Mouse (Mus musculus): ENCODE data around the gene Ypel1.
A peak's percentile ranks its signal among the peaks of the same experiment; 100 is the strongest.

The Ypel1 gene

GRCm38 (mm10) chr16:17086669-17087193, 17.2 kb downstream of the Ypel1 start:
- no peak for DNase-seq (ENCODE audit: low spot score)

GRCm38 (mm10) chr16:17088346-17088745, 18.9 kb downstream of the Ypel1 start:
- no peak for DNase-seq (ENCODE audit: low spot score)

- no peak for DNase-seq (ENCODE audit: low spot score)
These were observed 27.4 kb downstream of the Ypel1 start for GRCm38 (mm10) chr16:17096938-17097337.

DNA sequence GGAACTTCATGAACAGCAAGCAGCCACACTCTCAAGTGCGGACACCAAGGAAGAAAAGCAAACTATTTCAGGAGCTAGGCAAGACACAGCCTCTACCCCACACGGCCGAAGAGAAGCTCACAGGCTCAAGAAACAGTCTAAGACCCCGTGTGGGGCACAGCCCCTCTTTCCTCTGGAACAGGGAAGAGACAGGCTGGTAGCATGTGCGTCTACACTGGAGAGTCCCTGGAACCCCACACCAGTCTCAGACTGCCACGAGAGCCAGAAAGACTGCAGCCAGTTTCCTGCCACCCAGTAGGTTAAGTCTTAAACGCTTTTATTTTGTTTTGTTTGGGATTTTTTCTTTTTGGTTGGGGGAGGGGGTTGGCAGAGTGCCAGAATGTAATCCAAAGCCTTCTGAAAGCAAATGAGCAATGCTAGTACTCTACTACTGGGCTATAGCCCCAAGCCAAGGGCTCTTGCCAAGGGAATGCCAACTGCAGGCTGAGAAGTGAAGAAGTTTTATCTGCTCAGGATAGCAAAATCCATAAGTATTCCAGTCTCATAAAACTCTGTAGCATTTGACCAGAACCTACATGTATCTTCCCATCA, 33.2 kb downstream of the Ypel1 start:
- DNase-seq (ENCODE audit: low spot score): no peak

DNA sequence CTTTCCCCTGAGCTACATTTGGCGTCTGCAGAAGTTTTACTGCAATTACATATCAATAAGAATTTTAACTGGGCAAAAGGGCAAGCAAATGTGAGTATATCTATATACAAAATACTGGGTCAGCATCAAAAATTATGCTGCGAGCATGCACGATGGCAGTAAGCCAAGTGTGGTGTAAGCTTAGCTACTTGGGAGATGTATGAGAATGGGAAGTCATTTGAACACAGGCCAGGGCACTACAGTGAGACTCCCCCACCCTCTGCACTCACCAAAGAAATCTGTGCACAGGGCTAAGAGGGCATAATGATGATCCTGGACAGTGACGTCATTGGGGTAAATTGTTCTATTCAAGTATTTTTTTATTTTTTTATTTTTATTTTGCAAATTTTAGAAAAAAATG, 35.1 kb downstream of the Ypel1 start:
- DNase-seq (ENCODE audit: low spot score): no peak

DNA sequence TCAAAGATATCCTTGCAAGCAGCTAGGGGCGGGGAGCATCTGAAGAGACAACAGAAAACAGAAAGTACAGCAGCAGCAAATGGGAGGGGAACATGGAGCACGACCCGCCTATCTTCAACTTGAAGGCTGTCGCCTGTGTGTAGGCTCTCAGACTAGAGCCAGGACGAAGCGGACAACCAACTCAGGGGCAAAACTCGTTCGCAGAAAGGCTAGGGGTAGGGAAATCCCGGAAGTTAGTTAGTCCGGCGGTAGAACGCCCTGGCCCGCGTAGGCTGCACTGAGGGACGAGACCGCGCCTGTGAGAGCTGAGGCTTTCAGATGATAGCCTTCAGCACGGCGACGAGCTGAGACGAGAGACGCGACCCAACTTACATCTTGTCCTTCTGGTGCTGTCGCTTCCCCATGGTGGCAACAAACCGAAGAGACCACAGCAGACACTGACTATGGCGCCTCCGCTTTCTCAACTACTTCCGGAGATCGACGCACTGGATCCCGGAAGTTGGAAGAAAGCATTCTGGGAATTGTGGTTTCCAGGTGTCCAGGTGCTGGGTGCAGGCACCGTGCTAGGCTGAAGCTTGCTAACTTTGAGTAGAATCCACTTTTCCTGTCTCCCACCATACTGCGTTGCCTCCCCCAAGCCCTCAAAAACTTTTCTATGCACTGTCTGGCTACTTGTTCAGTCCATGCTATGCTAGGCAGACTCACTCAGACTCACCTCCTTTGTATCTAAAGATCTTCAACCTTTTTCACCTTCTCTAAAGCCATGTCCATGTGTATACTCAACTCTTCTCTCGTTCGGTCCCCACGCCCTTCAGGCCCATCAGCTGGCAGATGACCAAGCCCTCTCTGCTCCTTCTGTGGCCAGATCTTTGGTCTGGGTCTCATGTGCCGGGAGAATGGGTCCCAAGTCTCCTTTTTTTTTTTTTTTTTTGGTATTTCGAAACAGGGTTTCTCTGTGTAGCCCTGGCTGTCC, 41.6 kb downstream of the Ypel1 start, which contains the start of gene Ppil2:
TSS of gene Ppil2 (minus strand) at position 487 of the 973 bp plus-strand sequence.
- DNase-seq (ENCODE audit: low spot score): peak; percentile 75

DNA sequence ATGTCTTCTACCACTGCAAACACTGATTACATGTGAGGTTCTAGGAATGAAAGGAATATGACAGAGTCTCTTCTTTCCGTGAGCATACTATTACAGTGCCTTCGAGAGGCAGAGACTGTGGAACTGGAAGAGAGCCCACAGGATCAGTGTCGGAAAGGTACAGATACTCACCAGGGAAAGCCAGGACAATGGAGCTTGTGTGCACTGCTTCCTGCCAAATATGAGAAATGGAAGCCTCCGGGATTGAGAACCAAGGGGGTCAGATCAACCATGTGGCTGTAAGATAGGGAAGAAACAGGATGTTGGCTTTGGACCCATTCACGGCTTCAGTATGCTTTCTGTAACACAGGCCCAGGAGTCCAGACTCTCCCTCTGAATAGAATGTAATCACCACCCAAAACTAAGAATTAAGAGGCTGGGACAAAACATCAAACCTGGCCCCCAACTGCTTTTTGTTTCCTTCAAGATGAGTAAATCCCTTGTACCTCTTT, 47.9 kb downstream of the Ypel1 start:
- no peak for DNase-seq (ENCODE audit: low spot score)

DNA sequence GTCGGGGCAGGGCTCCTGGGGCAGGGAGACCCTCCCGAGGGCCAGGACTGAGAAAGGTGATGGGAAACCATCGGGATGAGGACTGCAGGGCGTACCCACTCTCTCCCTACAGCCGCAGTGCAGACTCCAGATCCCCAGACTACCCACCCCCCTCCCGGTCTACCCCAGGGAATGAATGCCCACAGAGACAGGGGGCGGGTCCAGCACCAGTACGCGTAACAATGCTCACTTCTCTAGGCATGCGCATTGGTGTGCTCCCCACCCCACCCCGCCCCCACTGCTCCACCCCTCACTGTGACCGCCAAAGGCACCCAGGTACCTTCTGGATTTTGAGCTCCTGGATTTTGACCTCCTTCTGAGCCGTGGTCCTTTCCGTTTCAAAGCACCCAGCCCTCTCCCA, 52.1 kb downstream of the Ypel1 start:
- no peak for DNase-seq (ENCODE audit: low spot score)

DNA sequence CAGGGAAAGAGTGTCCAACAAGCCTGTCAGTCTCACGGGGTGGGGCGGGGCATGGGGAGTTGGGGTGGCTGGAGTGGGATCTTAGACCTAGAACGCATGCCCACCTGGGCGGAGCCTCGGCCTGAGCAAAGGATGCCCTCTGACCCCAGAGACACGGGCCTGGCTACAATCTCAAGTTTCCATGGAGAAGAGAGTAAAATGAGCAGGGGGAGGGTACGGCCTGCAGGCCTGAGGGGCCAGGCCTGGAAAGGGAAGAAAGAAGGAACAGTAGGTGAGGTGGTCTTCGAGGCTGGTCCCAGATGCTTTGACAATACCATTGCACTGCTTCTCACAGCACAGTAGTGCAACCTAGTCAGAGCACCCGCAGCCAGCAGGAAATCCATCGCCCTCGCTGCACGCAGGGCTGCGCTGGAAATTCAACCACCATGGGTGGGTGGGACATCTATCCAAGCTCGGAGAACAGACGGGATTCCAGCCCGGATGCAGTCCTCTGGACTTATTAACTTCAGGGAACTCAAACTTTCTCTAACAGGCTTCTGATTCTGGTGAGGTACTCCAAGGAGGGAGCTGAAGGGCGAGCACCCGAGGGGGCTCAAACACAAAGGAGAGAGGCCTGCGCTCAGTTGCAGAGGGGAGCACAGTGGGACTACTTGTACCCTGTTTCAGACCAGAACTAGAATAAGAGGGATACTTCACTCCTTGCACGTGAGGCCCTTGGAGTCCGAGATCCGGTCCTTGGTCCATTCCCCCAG, 54.8 kb downstream of the Ypel1 start:
- DNase-seq (ENCODE audit: low spot score): no peak

DNA sequence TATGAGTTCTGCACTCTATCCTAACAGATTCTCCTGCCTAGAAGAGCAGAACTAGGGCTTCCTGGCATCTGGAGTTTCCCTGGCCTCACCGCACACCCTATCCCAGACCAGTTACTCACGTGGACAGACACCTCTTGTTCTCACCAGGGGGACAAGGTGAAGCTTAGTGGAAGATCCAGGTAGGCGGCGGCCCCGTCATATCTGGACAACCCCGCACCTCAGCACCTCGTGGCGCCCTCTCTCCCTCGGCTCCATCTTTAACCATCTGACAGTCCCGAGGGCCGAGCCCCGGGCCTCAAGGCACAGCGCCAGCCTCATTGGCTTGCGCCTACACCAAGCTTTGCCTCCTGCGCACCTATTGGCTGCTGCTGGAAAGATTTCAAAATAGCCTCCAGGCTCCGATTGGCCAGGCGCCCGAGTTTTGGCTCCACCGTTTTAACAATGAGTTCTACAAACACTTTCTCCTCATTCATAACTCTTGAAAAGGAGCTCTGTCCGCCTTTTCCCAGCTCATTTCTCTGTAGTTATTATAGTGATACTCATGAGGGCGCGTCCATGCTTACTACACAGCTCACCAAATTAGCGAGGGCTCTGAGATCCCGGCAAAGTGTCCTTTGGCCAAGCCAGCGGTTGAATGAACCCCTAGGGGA, 55.5 kb downstream of the Ypel1 start, which contains the start of gene 2610318N02Rik:
TSS of gene 2610318N02Rik (minus strand) at position 297 of the 650 bp plus-strand sequence.
- DNase-seq (ENCODE audit: low spot score): peak; percentile 87

- peak; percentile 45 for DNase-seq (ENCODE audit: low spot score)
These were observed 57.8 kb downstream of the Ypel1 start for GRCm38 (mm10) chr16:17127292-17127691.

DNA sequence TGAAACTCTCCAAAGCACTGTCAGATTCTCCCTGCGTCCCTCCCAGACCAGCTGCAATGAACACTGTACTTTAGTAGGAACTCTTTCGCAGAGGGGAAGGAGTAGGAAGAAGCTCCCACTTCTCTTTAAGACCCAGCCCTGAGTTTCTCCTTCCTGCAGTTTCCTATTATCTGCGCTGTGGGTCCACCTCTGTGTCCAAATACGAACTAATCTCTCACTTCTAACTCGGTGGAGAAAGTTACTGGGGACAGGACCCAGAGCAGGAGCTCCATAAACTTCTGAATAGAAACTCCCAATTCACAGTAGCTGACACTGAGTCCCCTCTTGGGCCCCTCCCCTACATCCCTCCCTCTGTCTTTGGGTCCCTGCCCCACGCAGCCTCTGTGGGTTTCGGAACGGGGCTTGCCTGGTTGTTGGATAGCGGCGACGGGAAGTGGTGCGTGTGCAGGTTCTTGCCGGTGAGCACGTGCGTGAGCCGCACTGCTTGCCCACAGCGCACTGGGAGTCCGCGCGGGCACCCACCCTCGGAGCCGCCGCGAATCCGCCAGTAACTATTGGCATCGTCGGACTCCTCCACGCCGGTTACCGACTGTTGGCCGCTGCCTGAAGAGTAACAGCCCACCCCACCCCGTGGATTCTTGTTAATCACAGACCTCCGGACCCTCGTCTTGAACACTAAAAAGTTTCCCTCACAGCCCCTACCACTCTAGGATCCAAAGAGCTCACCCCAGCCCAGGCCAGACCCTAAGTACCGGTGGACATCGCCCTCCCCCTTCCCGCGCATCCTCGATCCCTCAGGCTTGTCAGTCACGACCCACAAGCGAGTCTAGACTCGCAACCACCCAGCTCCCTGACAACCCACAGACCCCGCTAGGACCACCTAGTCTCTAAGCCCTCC, 61.9 kb downstream of the Ypel1 start:
- DNase-seq (ENCODE audit: low spot score): peak; percentile 22

DNA sequence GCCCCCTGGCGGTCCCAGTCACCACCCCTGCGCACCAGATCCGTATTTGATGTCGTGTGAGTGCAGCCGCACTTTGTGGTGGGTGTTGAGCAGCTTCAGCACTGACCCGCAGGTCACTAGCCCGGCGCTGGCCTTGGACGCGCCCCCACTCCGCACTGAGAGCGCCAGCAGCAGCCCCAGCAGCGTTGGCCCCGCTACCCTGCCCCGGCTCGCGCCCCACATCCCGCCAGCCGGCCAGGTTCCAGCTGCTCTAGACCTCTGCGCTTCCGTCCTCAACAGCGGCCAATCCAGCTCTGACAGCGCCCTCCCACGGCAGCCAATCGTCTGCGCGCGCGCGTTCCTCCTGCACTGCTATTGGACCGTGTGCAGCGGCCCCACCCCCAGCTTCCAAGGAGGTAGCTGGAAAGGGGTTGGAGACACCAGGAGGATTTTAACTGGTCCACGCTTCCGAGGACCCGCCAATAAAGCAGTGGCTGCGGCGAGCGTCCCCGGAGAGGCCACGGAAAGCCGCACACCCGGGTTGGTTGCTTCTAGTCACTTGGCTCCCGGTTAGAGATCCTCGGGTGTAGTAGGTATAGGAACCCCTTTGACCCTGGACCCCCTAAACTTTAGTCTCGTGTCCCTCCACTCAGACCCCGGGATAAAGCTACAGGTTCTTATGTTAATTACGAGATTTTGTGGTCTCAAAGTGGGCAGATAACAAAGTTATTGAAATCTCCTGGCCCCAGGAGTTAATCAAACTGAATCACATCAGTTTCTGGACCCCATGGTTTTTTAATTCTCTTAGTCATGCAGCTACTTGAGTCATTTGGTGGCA, 62.8 kb downstream of the Ypel1 start, which contains the start of gene Sdf2l1:
TSS of gene Sdf2l1 (minus strand) at position 295 of the 817 bp plus-strand sequence.
- peak; percentile 98 for DNase-seq (ENCODE audit: low spot score)

GRCm38 (mm10) chr16:17132906-17133200, 63.4 kb downstream of the Ypel1 start:
- no peak for DNase-seq (ENCODE audit: low spot score)
